Mouse (Mus musculus) thymus, postnatal 0 days (tissue): ENCODE measurements around the gene Pgghg. TPM values are rescaled to one million over a fixed set of nuclear protein-coding genes. Genes with fewer than 3 reads are reported as not detected.
"Not testable (repeated sequence)": the region's sequence is repeated elsewhere in the genome, so short reads cannot be mapped to it uniquely, and the experiment has no call there.

Source experiments
- DNase-seq: peaks from one replicate; pipeline ENCODE4 v3.0.0-alpha.2; 2015; ENCODE audit warnings: low spot score
- polyA plus RNA-seq: library from polyadenylated mRNA; unstranded; fragments of >200 nt; fragmentation: Nextera tagmentation; extraction: Ambion mirVana; gene quantifications from 2 replicates; pipeline ENCODE4 v1.2.1, GENCODE M21; 2015

The Pgghg gene
- polyA plus RNA-seq, 1 experiment from 2014 or later: 15.5 TPM

- no peak for DNase-seq
These were observed 13.5 kb downstream of the Pgghg start for GRCm38 (mm10) chr7:140954733-140955071.

GRCm38 (mm10) chr7:140955342-140955741 lies 14.2 kb downstream of the Pgghg start:
- DNase-seq: peak; percentile 26

DNA sequence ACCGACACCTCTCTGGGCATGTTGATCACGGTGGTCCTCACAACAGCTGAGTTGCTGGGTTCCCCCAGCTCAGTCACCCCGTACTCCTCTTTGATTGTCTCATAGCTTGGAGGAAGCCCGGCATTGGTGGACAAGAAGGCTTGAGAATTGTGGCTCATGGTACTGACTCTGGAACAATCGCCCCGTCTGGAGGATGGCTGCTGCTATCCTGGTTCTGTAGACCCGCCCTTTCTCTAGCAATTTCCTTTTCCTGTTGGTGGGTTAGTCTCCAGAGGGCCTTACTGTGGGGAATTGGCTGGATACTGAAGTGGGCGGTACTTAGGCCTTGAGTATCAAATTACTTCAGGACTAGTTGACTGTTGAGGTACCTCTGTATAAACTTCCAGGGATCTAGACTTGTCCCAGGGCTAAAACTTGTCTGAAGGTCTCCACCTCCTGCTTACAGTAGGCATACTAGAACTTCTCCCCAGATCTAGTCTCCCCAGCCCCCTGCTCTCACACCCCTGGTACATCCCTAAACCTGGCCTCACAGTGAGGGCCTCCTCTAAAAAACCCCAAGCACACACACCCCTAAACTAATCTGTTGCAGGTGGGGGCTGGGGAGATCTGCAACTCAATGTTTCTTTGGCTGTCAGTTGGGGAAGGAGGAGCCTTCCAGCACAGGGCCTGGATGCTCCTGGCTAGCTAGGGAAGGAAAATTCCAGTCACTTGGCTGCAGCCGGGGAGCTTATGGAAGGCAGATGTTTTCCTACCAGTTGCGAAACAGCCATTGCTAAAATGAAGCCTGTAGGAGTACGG lies 14.8 kb downstream of the Pgghg start, which contains the start of the genes Gm45717 and Ifitm2:
Gene Gm45717, minus strand, starts transcription at position 180 of the 798 bp plus-strand sequence.
Gene Ifitm2, minus strand, starts transcription at position 230 of the 798 bp plus-strand sequence.
- no peak for DNase-seq

DNA sequence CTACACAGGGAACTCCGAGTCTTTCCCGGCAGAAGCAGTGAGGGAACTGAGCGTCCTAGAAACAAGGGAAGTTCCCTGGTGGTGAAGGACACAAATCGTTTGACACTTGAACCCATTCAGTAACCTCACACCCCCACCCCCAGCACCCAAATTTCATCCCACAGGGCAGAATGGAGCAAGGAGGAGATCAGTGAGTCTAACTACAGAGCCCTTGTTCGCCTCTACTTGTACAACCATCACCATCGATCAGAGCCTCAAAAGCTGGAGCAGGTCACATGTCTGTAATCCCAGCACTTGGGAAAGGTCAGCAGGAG lies 15.3 kb downstream of the Pgghg start:
- no peak for DNase-seq

DNA sequence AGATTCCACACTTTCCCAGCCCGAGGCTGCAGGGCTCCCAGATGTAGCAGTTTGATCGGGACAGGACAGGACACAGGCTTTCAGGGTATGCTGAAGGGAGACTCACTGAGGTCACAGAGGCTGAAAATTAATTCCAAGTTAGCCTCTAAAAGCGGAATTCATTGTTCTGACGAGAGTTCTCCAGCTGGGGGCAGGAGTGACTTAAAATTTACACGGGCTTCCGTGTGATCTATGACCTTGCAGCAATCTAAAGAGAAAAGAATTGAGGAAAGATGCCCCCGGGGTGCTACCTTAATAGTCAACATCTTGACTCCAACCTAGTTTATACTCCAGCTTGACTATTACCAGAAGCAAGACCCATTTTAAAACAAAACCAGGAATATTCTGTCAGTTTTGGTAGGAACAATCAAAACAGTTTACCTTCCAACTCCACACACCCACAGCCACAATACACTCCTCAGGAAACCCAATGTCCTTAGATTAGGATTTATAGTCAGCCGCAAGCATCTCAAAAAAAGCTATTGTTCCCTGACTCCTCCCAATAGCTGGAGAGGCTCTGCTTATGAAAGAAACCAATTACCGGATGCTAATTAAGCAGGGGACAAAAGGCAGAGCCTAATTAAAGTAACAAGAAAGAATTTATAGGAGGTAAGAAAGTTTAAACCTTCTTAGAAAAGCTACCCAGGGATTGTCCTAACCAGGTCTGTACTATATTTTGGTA lies 18.1 kb downstream of the Pgghg start:
- DNase-seq: peak; percentile 57

GRCm38 (mm10) chr7:140960026-140960425 lies 18.8 kb downstream of the Pgghg start:
- DNase-seq: no peak

- DNase-seq: no peak
These were observed 20.2 kb downstream of the Pgghg start for GRCm38 (mm10) chr7:140961416-140961815.

DNA sequence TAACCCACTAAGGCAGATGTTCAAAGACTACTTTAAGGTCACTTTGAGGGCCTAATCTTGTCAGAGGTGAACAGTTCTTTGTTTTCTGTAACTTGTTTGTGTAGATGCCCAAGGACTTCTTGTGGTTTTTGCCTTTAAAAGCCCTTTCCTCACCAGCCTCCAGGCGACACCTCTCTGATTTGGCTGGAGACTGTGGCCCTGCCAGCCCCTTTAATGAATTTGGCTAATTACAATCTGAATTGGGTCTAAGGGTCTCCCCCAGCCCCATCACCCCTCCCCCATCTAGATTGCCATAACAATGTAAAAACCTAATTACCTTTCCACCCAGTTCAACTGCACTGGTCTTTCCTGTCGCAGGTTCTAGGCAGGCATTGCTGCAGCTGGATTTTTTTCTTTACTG lies 21.5 kb downstream of the Pgghg start:
- no peak for DNase-seq

GRCm38 (mm10) chr7:140966921-140967320 lies 25.7 kb downstream of the Pgghg start, which contains the start of gene Ifitm1:
Gene Ifitm1 (plus strand): TSS chr7:140967221.
- no peak for DNase-seq

- DNase-seq: no peak
These were observed 26.8 kb downstream of the Pgghg start for GRCm38 (mm10) chr7:140967862-140968591.

DNA sequence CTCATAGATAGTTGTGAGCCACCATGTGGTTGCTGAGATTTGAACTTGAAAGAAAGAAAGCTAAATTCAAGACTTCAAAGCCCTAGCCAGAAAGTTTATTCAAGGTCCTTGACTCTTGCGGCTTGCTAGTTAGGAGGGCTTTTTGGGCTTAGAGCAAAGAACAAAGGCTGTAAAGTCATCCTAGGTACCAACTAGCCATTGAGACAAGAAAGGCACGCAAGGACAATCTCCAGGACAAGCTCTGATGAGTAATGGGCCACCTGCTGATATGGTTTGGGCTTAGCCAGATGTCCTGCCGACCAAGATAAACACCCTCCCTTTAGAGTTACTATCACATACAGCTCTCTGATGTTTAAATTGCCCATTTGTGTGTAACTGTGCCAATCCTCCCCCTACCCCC lies 27.5 kb downstream of the Pgghg start:
- DNase-seq: not testable (repeated sequence)

DNA sequence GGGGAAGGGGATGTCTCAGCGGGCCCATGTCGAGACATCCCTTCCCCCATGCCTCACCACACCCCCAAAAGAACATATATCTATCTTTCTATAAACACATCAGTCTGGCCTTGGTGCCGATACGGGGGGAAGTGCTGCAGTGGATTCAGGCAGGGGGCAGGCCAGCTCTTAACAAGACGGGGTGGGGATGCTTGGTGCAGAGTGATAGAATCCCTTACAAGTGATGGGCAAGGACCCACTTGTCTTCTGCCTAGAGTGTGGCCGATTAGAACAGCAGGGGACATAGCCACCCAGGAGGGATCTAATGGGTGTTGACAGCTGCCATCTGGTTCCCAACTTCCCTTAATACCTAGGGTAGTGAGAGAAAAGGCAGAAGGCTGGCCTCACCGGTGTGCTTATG lies 29.7 kb downstream of the Pgghg start:
- DNase-seq: no peak

DNA sequence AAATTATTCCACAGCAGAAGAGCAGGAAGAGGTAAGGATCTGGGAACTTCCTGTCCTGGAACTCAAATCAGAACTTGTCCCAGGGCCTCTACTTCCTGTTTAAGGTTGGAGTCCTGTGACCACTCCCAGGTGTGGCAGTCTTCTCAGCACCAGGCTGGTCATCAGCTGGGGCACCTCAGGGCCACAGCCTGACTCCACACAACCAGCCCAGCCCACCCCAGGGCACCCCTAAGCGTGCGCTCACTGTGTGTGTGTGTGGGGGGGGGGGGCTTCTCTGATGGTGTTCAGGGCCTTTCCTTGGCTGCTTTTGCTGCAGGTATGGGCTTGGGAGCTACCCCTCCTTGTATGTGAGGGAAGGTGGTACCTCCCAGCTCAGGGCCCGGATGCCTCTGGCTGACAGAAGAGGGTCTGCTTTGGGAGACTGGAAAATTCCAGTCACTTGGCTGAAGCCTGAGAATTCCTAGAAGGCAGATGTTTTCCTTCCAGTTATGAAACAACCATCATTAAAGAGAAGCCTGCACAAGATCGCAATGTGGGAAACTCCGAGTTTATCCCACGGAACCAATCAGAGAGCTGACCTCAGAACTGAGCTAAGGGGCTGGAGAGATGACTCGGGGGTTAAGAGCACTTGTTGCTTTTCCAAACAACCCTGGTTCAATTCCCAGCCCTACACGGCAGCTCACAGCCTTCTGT lies 30.4 kb downstream of the Pgghg start:
- no peak for DNase-seq

DNA sequence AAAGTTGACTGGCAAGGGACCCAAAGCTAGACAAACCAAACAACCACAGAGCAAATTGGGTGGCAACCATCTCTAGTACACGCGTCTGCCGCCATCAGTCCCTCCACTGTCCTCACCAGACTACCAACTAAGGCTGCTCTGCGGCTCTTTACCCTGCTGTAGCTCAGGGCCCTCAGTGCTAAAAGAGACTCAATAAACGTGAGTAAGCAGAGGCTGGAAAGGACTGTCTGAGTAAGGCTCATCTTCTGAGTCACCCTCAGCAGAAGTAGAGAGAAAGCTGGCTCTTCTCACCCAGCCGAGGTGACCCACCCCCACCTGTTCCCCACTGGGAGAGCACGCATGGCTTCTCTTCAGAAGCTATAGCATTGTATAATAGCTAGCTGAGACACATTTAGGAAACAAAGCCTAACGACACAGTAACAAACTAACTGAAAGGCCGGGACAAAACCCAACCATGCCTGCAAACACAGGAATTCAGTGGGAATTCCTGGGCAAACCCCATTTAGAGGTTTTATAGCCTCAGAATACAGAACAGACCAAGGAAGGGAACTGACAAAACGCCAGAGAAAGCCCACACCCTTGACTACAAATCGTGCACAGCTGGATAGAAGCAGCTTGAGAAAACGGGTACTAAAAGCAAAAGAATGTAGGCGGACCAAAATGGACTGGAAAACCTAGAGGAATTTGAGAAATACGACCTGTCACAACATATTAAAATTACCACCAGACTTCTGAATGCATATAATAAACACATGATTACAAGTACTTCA lies 32.4 kb downstream of the Pgghg start:
- no peak for DNase-seq

DNA sequence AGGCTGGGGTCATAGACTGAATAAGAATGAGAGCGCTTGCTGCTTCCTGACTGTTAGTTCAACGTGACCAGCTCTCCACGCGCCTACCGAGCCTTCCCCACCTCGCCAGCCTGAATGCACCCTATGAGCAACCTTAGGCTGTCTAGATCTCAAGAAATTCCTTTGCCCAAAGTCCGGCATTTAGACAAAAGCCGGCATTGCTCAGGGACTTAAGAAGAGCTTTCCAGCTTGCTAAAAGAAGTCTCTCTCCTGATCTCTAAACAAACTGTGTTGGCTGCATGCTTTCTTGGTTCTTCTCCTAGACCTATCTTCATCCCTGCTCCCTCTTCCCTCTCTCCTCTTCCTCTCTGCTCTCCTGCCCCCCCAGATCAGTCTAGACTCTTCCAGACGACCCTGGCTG lies 33.7 kb downstream of the Pgghg start:
- DNase-seq: no peak

DNA sequence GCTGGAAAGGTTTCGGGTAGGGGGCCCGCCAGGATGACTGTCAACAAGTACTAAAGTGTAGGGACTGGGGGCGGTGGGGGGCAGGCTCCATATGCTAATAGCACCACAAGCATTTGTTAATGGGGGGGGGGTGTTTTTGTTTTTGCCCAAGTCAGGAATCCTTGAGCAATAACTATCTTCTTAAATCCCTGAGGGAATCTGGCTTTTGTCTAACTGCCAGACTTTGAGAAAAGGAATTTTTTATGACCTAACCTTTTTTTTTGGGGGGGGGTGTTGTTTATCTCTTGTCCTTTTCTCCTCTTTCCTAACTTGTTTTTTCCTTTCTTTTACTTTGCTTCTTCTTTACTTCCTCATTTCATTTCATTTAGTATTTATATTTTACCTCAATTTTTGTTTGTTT lies 34.3 kb downstream of the Pgghg start:
- no peak for DNase-seq

- not testable (repeated sequence) for DNase-seq
These were observed 35.5 kb downstream of the Pgghg start for GRCm38 (mm10) chr7:140976720-140977119.

GRCm38 (mm10) chr7:140981704-140982103 lies 40.5 kb downstream of the Pgghg start:
- no peak for DNase-seq

- peak; percentile 18 for DNase-seq
These were observed 41.8 kb downstream of the Pgghg start for GRCm38 (mm10) chr7:140982971-140983370.
